Mouse (Mus musculus): ENCODE measurements at regions not wholly inside any gene's neighbourhood (a gene's known extent, or its start where the extent isn't known, plus 50 kb on each side); places are given as distances from the start of the nearest gene placed in this dataset.

- TF ChIP-seq POLR2A (IDR thresholded peaks at IDR 0.05; ENCODE audit: insufficient read depth, low read depth, low read length) (no peak), CTCF (IDR thresholded peaks at IDR 0.05; ENCODE audit: insufficient read depth, low read depth, low read length) (no peak)
- no peak overlapping the region for H3K27ac ChIP-seq (ENCODE audit: insufficient read depth, low read depth, low read length)
- H3K4me3 ChIP-seq (ENCODE audit: insufficient read depth, low read depth, low read length): no peak overlapping the region
- 78% methylated on average over 12 of the region's 12 CpGs for whole genome bisulfite sequencing
- H3K4me1 ChIP-seq (ENCODE audit: control insufficient read depth, insufficient read depth, low read length): peaks cover 5% of the 10 kb centered on the region; the same call in 1 of the 2 replicates
Observed at GRCm38 (mm10) chr13:107500776-107501489, 479.0 kb upstream of the Kif2a start.

GRCm38 (mm10) chr13:107499296-107499695 is 477.4 kb upstream of the Kif2a start:
- 68% methylated on average over 4 of the region's 4 CpGs for WGBS
- no peak overlapping the region for H3K4me3 ChIP-seq (ENCODE audit: insufficient read depth, low read depth, low read length)
- TF ChIP-seq CTCF (IDR thresholded peaks at IDR 0.05; ENCODE audit: insufficient read depth, low read depth, low read length): no peak
- TF ChIP-seq POLR2A (IDR thresholded peaks at IDR 0.05; ENCODE audit: insufficient read depth, low read depth, low read length): no peak
- peaks cover 9% of the 10 kb centered on the region; the same call in 1 of the 2 replicates for H3K4me1 ChIP-seq (ENCODE audit: control insufficient read depth, insufficient read depth, low read length)
- no peak overlapping the region for H3K27ac ChIP-seq (ENCODE audit: insufficient read depth, low read depth, low read length)

- Histone ChIP-seq H3K4me3 (ENCODE audit: insufficient read depth, low read depth, low read length) (no peak overlapping the region), H3K4me1 (ENCODE audit: control insufficient read depth, insufficient read depth, low read length) (peaks cover 21% of the 10 kb centered on the region), H3K27ac (ENCODE audit: insufficient read depth, low read depth, low read length) (no peak overlapping the region)
- no peak for TF ChIP-seq POLR2A (IDR thresholded peaks at IDR 0.05; ENCODE audit: insufficient read depth, low read depth, low read length)
- no peak for TF ChIP-seq CTCF (IDR thresholded peaks at IDR 0.05; ENCODE audit: insufficient read depth, low read depth, low read length)
- 79% methylated on average over 6 of the region's 6 CpGs for WGBS
Observed at GRCm38 (mm10) chr13:107495161-107495732, 473.3 kb upstream of the Kif2a start.

GRCm38 (mm10) chr13:107493765-107494164 is 471.8 kb upstream of the Kif2a start:
- no peak overlapping the region for H3K4me3 ChIP-seq (ENCODE audit: insufficient read depth, low read depth, low read length)
- WGBS: 42% methylated on average over 13 of the region's 13 CpGs
- H3K4me1 ChIP-seq (ENCODE audit: control insufficient read depth, insufficient read depth, low read length): peaks cover 19% of the 10 kb centered on the region
- no peak for TF ChIP-seq CTCF (IDR thresholded peaks at IDR 0.05; ENCODE audit: insufficient read depth, low read depth, low read length)
- no peak for TF ChIP-seq POLR2A (IDR thresholded peaks at IDR 0.05; ENCODE audit: insufficient read depth, low read depth, low read length)
- H3K27ac ChIP-seq (ENCODE audit: insufficient read depth, low read depth, low read length): no peak overlapping the region

GRCm38 (mm10) chr13:107492448-107492847 is 470.5 kb upstream of the Kif2a start:
- no peak overlapping the region for H3K27ac ChIP-seq (ENCODE audit: insufficient read depth, low read depth, low read length)
- 89% methylated on average over 4 of the region's 4 CpGs for WGBS

GRCm38 (mm10) chr13:107491423-107491822 is 469.5 kb upstream of the Kif2a start:
- Histone ChIP-seq H3K27ac (ENCODE audit: insufficient read depth, low read depth, low read length) (no peak overlapping the region), H3K4me1 (ENCODE audit: control insufficient read depth, insufficient read depth, low read length) (peaks cover 16% of the 10 kb centered on the region), H3K4me3 (ENCODE audit: insufficient read depth, low read depth, low read length) (no peak overlapping the region)
- WGBS: 46% methylated on average over 7 of the region's 7 CpGs
- no peak for TF ChIP-seq CTCF (IDR thresholded peaks at IDR 0.05; ENCODE audit: insufficient read depth, low read depth, low read length)
- no peak for TF ChIP-seq POLR2A (IDR thresholded peaks at IDR 0.05; ENCODE audit: insufficient read depth, low read depth, low read length)

More at GRCm38 (mm10) chr13:107492448-107492847, 470.5 kb upstream of the Kif2a start:
- TF ChIP-seq CTCF (IDR thresholded peaks at IDR 0.05; ENCODE audit: insufficient read depth, low read depth, low read length) (no peak), POLR2A (IDR thresholded peaks at IDR 0.05; ENCODE audit: insufficient read depth, low read depth, low read length) (no peak)
- Histone ChIP-seq H3K4me1 (ENCODE audit: control insufficient read depth, insufficient read depth, low read length) (peaks cover 19% of the 10 kb centered on the region), H3K4me3 (ENCODE audit: insufficient read depth, low read depth, low read length) (no peak overlapping the region)

- 66% methylated on average over 4 of the region's 4 CpGs for WGBS
- Histone ChIP-seq H3K27ac (ENCODE audit: insufficient read depth, low read depth, low read length) (no peak overlapping the region), H3K4me3 (ENCODE audit: insufficient read depth, low read depth, low read length) (no peak overlapping the region), H3K4me1 (ENCODE audit: control insufficient read depth, insufficient read depth, low read length) (peaks cover 6% of the 10 kb centered on the region)
- no peak for TF ChIP-seq CTCF (IDR thresholded peaks at IDR 0.05; ENCODE audit: insufficient read depth, low read depth, low read length)
- TF ChIP-seq POLR2A (IDR thresholded peaks at IDR 0.05; ENCODE audit: insufficient read depth, low read depth, low read length): no peak
Observed at GRCm38 (mm10) chr13:107485400-107486017, 463.6 kb upstream of the Kif2a start.

GRCm38 (mm10) chr13:107484630-107484998 is 462.7 kb upstream of the Kif2a start:
- Histone ChIP-seq H3K4me1 (ENCODE audit: control insufficient read depth, insufficient read depth, low read length) (peaks cover 6% of the 10 kb centered on the region), H3K27ac (ENCODE audit: insufficient read depth, low read depth, low read length) (no peak overlapping the region), H3K4me3 (ENCODE audit: insufficient read depth, low read depth, low read length) (no peak overlapping the region)
- 67% methylated on average over 6 of the region's 6 CpGs for WGBS
- no peak for TF ChIP-seq CTCF (IDR thresholded peaks at IDR 0.05; ENCODE audit: insufficient read depth, low read depth, low read length)
- TF ChIP-seq POLR2A (IDR thresholded peaks at IDR 0.05; ENCODE audit: insufficient read depth, low read depth, low read length): no peak

- H3K27ac ChIP-seq (ENCODE audit: insufficient read depth, low read depth, low read length): no peak overlapping the region
- no peak overlapping the region for H3K4me3 ChIP-seq (ENCODE audit: insufficient read depth, low read depth, low read length)
- TF ChIP-seq POLR2A (IDR thresholded peaks at IDR 0.05; ENCODE audit: insufficient read depth, low read depth, low read length) (no peak), CTCF (IDR thresholded peaks at IDR 0.05; ENCODE audit: insufficient read depth, low read depth, low read length) (no peak)
- WGBS: 68% methylated on average over 12 of the region's 12 CpGs
- peaks cover 6% of the 10 kb centered on the region for H3K4me1 ChIP-seq (ENCODE audit: control insufficient read depth, insufficient read depth, low read length)
Observed at GRCm38 (mm10) chr13:107483967-107484629, 462.2 kb upstream of the Kif2a start.
